Mouse (Mus musculus) MEL (cell line): ENCODE measurements around the gene Abca2.

ENCODE experiments used
- CTCF ChIP-seq, 3 experiments: IDR thresholded peaks in 2 of 3; conservative IDR thresholded peaks in 1 of 3; 2 replicates each; pipeline ENCODE4 v1.5.1; 2011 to 2012; ENCODE audit warnings: low read length in 3 of 3, low read depth in 2 of 3, mild to moderate bottlenecking in 2 of 3, improper control_type of control experiment in 1 of 3, inconsistent platforms in 1 of 3, mixed read lengths in 1 of 3, moderate library complexity in 1 of 3; ENCODE audit not compliant: control insufficient read depth in 1 of 3, insufficient read depth in 1 of 3, poor library complexity in 1 of 3, severe bottlenecking in 1 of 3
- POLR2AphosphoS2 ChIP-seq: IDR thresholded peaks from 2 replicates; pipeline ENCODE4 v1.6.1; 2011; ENCODE audit warnings: low read length, improper control_type of control experiment

- no peak for TF ChIP-seq CTCF (IDR thresholded peaks at IDR 0.05 in 2 of 3, conservative IDR thresholded peaks at IDR 0.05 in 1 of 3; ENCODE audit: control insufficient read depth in 1 of 3, insufficient read depth in 1 of 3, low read depth in 2 of 3, low read length in 3 of 3, poor library complexity in 1 of 3, severe bottlenecking in 1 of 3)
- no peak for TF ChIP-seq POLR2AphosphoS2
Observed at GRCm38 (mm10) chr2:25487965-25488670, 59.6 kb downstream of the Abca2 start.
